Mouse (Mus musculus) liver, embryonic 14.5 days (tissue): ENCODE measurements around the gene Frem1. TPM values are rescaled to one million over a fixed set of nuclear protein-coding genes. Genes with fewer than 3 reads are reported as not detected.

ENCODE experiments used
- ATAC-seq: fragments of 200-750 bp; cut with Nextera tagmentation; 2 replicates; pipeline ENCODE4 v1.8.0; 2017; ENCODE audit warnings: moderate number of reproducible peaks, mild to moderate bottlenecking, moderate library complexity; ENCODE audit not compliant: insufficient read depth
- DNase-seq, 3 experiments: peaks; one replicate each; pipeline ENCODE4 v3.0.0-alpha.2; 2012 to 2013; ENCODE audit warnings: low read depth in 3 of 3, low spot score in 3 of 3
- H3K27ac ChIP-seq: fragments of 300-500 bp; sonication (generic); 2 replicates; pipeline ENCODE4 v1.5.1; 2014; ENCODE audit warnings: moderate library complexity, mild to moderate bottlenecking, control low read depth, inconsistent platforms
- H3K27me3 ChIP-seq: fragments of 300-500 bp; sonication (generic); 2 replicates; pipeline ENCODE4 v1.6.1; 2014; ENCODE audit warnings: mild to moderate bottlenecking, low read length, moderate library complexity; ENCODE audit not compliant: control insufficient read depth, insufficient read depth
- H3K36me3 ChIP-seq: fragments of 300-500 bp; sonication (generic); replicated peaks from 2 replicates; pipeline ENCODE4 v1.6.1; 2014; ENCODE audit warnings: low read depth; ENCODE audit not compliant: control insufficient read depth, insufficient read depth
- H3K4me1 ChIP-seq, 2 experiments: fragments of 200-500 bp in 1 of 2; fragments of 300-500 bp in 1 of 2; sonication (generic) in 1 of 2; replicated peaks; 2 replicates each; pipeline ENCODE4 v1.6.1; 2012 to 2014; ENCODE audit warnings: antibody characterized with exemption in 1 of 2, inconsistent platforms in 1 of 2, low read length in 1 of 2; ENCODE audit not compliant: control insufficient read depth in 2 of 2, insufficient read depth in 2 of 2
- H3K4me2 ChIP-seq: fragments of 300-500 bp; sonication (generic); 2 replicates; pipeline ENCODE4 v1.6.1; 2014; ENCODE audit warnings: low read depth, mild to moderate bottlenecking, control low read depth, moderate library complexity
- H3K4me3 ChIP-seq, 2 experiments: fragments of 200-500 bp in 1 of 2; fragments of 300-500 bp in 1 of 2; sonication (generic) in 1 of 2; 2 replicates each; pipeline ENCODE4 v1.5.1; 2012 to 2014; ENCODE audit warnings: low read depth in 2 of 2, low read length in 2 of 2, mild to moderate bottlenecking in 2 of 2, control low read depth in 1 of 2, inconsistent platforms in 1 of 2, moderate library complexity in 1 of 2; ENCODE audit not compliant: insufficient read depth in 1 of 2
- H3K9ac ChIP-seq: fragments of 300-500 bp; sonication (generic); replicated peaks from 2 replicates; pipeline ENCODE4 v1.6.1; 2014; ENCODE audit warnings: mild to moderate bottlenecking, control low read depth, moderate library complexity
- H3K9me3 ChIP-seq: fragments of 300-500 bp; sonication (generic); 2 replicates; pipeline ENCODE4 v1.6.1; 2016; ENCODE audit warnings: low read length, mixed read lengths; ENCODE audit not compliant: control insufficient read depth
- CTCF ChIP-seq: IDR thresholded peaks from 2 replicates; pipeline ENCODE4 v1.5.1; 2016; ENCODE audit warnings: antibody characterized with exemption, low read depth, control low read depth
- EP300 ChIP-seq: IDR thresholded peaks from 2 replicates; pipeline ENCODE4 v1.6.1; 2016; ENCODE audit warnings: antibody characterized with exemption, low read depth
- WGBS: fragments of 180-500 bp; shearing (Covaris S2); extraction: QIAGEN DNeasy Blood & Tissue Kit; methylation state at CpG from one replicate; pipeline ENCODE4 v1.1.7; 2014; ENCODE audit not compliant: insufficient replicate concordance; 5-methylcytosine and 5-hydroxymethylcytosine counted together
- polyA plus RNA-seq, 2 experiments: library from polyadenylated mRNA; depleted of rRNA in 1 of 2; stranded (reverse) in 1 of 2; unstranded in 1 of 2; fragments of >200 nt; fragmentation: Nextera tagmentation in 1 of 2; extraction: Ambion mirVana in 1 of 2; gene quantifications; 2 replicates each; pipeline versions ENCODE4 v1.2.1 to v1.2.3; 2012 to 2014

Gene Frem1
- polyA plus RNA-seq, 2 experiments = 0.76 to 0.93 TPM

- no peak for DNase-seq
- Histone ChIP-seq H3K4me1 (no peaks in the 10 kb centered on the region), H3K36me3 (no peaks in the 10 kb centered on the region), H3K9me3 (no peaks in the 10 kb centered on the region), H3K9ac (no peak overlapping the region), H3K27me3 (no peaks in the 10 kb centered on the region), H3K4me2 (no peak overlapping the region), H3K4me3 (no peak overlapping the region), H3K27ac (no peak overlapping the region)
- WGBS = 58% methylated on average over 6 of the region's 6 CpGs
- TF ChIP-seq EP300 = no peak
- no peak for TF ChIP-seq CTCF
- ATAC-seq = no peak
Measured at GRCm38 (mm10) chr4:82879152-82879551, 173.0 kb downstream of the Frem1 start.

GRCm38 (mm10) chr4:82876656-82877055 is 175.5 kb downstream of the Frem1 start:
- Histone ChIP-seq H3K4me3 (no peak overlapping the region), H3K27me3 (no peaks in the 10 kb centered on the region), H3K27ac (no peak overlapping the region), H3K36me3 (no peaks in the 10 kb centered on the region), H3K4me1 (no peaks in the 10 kb centered on the region), H3K9ac (no peak overlapping the region), H3K9me3 (no peaks in the 10 kb centered on the region), H3K4me2 (no peak overlapping the region)
- TF ChIP-seq EP300 (no peak), CTCF (no peak)
- WGBS = 42% methylated on average over 2 of the region's 2 CpGs
- ATAC-seq (no peak), DNase-seq (no peak)

GRCm38 (mm10) chr4:82875532-82875931 is 176.6 kb downstream of the Frem1 start:
- ATAC-seq = no peak
- 61% methylated on average over 4 of the region's 4 CpGs for WGBS

GRCm38 (mm10) chr4:82874791-82875190 is 177.3 kb downstream of the Frem1 start:
- DNase-seq (no peak), ATAC-seq (no peak)
- 41% methylated on average over 4 of the region's 4 CpGs for WGBS
- no peak overlapping the region for H3K4me2 ChIP-seq
- no peaks in the 10 kb centered on the region for H3K9me3 ChIP-seq
- no peaks in the 10 kb centered on the region for H3K27me3 ChIP-seq
- H3K4me1 ChIP-seq = no peaks in the 10 kb centered on the region
- H3K9ac ChIP-seq = no peak overlapping the region
- no peak overlapping the region for H3K4me3 ChIP-seq
- no peak overlapping the region for H3K27ac ChIP-seq
- H3K36me3 ChIP-seq = no peaks in the 10 kb centered on the region
- no peak for TF ChIP-seq CTCF
- no peak for TF ChIP-seq EP300

More at GRCm38 (mm10) chr4:82875532-82875931, 176.6 kb downstream of the Frem1 start:
- Histone ChIP-seq H3K9ac (no peak overlapping the region), H3K4me2 (no peak overlapping the region), H3K9me3 (no peaks in the 10 kb centered on the region), H3K27ac (no peak overlapping the region), H3K4me1 (no peaks in the 10 kb centered on the region), H3K27me3 (no peaks in the 10 kb centered on the region), H3K4me3 (no peak overlapping the region), H3K36me3 (no peaks in the 10 kb centered on the region)
- TF ChIP-seq EP300 = no peak
- TF ChIP-seq CTCF = no peak
- DNase-seq = no peak

GRCm38 (mm10) chr4:82872548-82872947 is 179.6 kb downstream of the Frem1 start:
- Histone ChIP-seq H3K9me3 (no peaks in the 10 kb centered on the region), H3K4me2 (no peak overlapping the region), H3K4me1 (no peaks in the 10 kb centered on the region), H3K27me3 (no peaks in the 10 kb centered on the region), H3K36me3 (no peaks in the 10 kb centered on the region), H3K9ac (no peak overlapping the region), H3K4me3 (no peak overlapping the region), H3K27ac (no peak overlapping the region)
- no peak for TF ChIP-seq CTCF
- no peak for TF ChIP-seq EP300
- WGBS = 57% methylated on average over 4 of the region's 4 CpGs
- DNase-seq (no peak), ATAC-seq (no peak)

- Histone ChIP-seq H3K4me1 (no peaks in the 10 kb centered on the region), H3K27ac (no peak overlapping the region), H3K36me3 (no peaks in the 10 kb centered on the region), H3K9ac (no peak overlapping the region), H3K4me2 (no peak overlapping the region), H3K27me3 (no peaks in the 10 kb centered on the region), H3K9me3 (no peaks in the 10 kb centered on the region), H3K4me3 (no peak overlapping the region)
- 59% methylated on average over 6 of the region's 6 CpGs for WGBS
- ATAC-seq (no peak), DNase-seq (no peak)
- no peak for TF ChIP-seq EP300
- TF ChIP-seq CTCF = no peak
Measured at GRCm38 (mm10) chr4:82872121-82872520, 180.0 kb downstream of the Frem1 start.
